Mouse (Mus musculus): ENCODE results near the gene Fry. TPM values are rescaled to one million over a fixed set of nuclear protein-coding genes. Genes with fewer than 3 reads are reported as not detected.

Gene Fry
- total RNA-seq, 2 experiments from 2014 or later = 164 to 168 TPM

- no peak for DNase-seq (ENCODE audit: low spot score in 2 of 2)
Measured at GRCm38 (mm10) chr5:150384272-150385215, 266.1 kb downstream of the Fry start.

GRCm38 (mm10) chr5:150385224-150385623 is 266.8 kb downstream of the Fry start:
- no peak for DNase-seq (ENCODE audit: low spot score in 2 of 2)

- no peak for DNase-seq (ENCODE audit: low spot score in 2 of 2)
Measured at GRCm38 (mm10) chr5:150388623-150389022, 270.2 kb downstream of the Fry start.

GRCm38 (mm10) chr5:150389589-150390377 is 271.3 kb downstream of the Fry start:
- DNase-seq (ENCODE audit: low spot score in 2 of 2) = no peak

GRCm38 (mm10) chr5:150390422-150390821 is 272.0 kb downstream of the Fry start:
- DNase-seq (ENCODE audit: low spot score in 2 of 2) = no peak

GRCm38 (mm10) chr5:150394645-150395044 is 276.2 kb downstream of the Fry start:
- DNase-seq (ENCODE audit: low spot score in 2 of 2) = no peak

- no peak for DNase-seq (ENCODE audit: low spot score in 2 of 2)
Measured at GRCm38 (mm10) chr5:150402832-150403447, 284.5 kb downstream of the Fry start.

GRCm38 (mm10) chr5:150404867-150405266 is 286.4 kb downstream of the Fry start:
- DNase-seq (ENCODE audit: low spot score in 2 of 2) = no peak

- no peak for DNase-seq (ENCODE audit: low spot score in 2 of 2)
Measured at GRCm38 (mm10) chr5:150408979-150409378, 290.5 kb downstream of the Fry start.

- DNase-seq (ENCODE audit: low spot score in 2 of 2) = no peak
Measured at GRCm38 (mm10) chr5:150409451-150410045, 291.1 kb downstream of the Fry start.

GRCm38 (mm10) chr5:150412750-150413450 is 294.5 kb downstream of the Fry start:
- DNase-seq (ENCODE audit: low spot score in 2 of 2) = no peak

GRCm38 (mm10) chr5:150414823-150415222 is 296.4 kb downstream of the Fry start:
- DNase-seq (ENCODE audit: low spot score in 2 of 2) = no peak

GRCm38 (mm10) chr5:150417223-150417622 is 298.8 kb downstream of the Fry start:
- no peak for DNase-seq (ENCODE audit: low spot score in 2 of 2)

- DNase-seq (ENCODE audit: low spot score in 2 of 2) = no peak
Measured at GRCm38 (mm10) chr5:150418035-150418434, 299.6 kb downstream of the Fry start.

- no peak for DNase-seq (ENCODE audit: low spot score in 2 of 2)
Measured at GRCm38 (mm10) chr5:150425038-150425437, 306.6 kb downstream of the Fry start.

GRCm38 (mm10) chr5:150426595-150426994 is 308.1 kb downstream of the Fry start:
- peak; percentile 30 to 52 for DNase-seq (ENCODE audit: low spot score in 2 of 2)

GRCm38 (mm10) chr5:150431286-150431685 is 312.8 kb downstream of the Fry start:
- DNase-seq (ENCODE audit: low spot score in 2 of 2) = peak in 1 of 2 experiments; percentile 19

GRCm38 (mm10) chr5:150432960-150433359 is 314.5 kb downstream of the Fry start:
- no peak for DNase-seq (ENCODE audit: low spot score in 2 of 2)

GRCm38 (mm10) chr5:150436629-150437389 is 318.4 kb downstream of the Fry start:
- DNase-seq (ENCODE audit: low spot score in 2 of 2) = peak; percentile 38 to 53

GRCm38 (mm10) chr5:150441690-150442089 is 323.2 kb downstream of the Fry start:
- peak in 1 of 2 experiments; percentile 44 for DNase-seq (ENCODE audit: low spot score in 2 of 2)

Data from left cerebral cortex, adult 18-20 months (tissue).